Mouse (Mus musculus) hindbrain, embryonic 11.5 days (tissue): Measurements from ENCODE around the gene Ginm1. TPM values are rescaled to one million over a fixed set of nuclear protein-coding genes. Genes with fewer than 3 reads are reported as not detected.

Experiments
- ATAC-seq: fragments of 200-750 bp; cut with Nextera tagmentation; 2 replicates; pipeline ENCODE4 v1.8.0; 2017; ENCODE audit warnings: mild to moderate bottlenecking, moderate TSS enrichment, moderate library complexity; ENCODE audit not compliant: low FRiP score
- DNase-seq: peaks from one replicate; pipeline ENCODE4 v3.0.0-alpha.2; 2015; ENCODE audit warnings: low spot score
- H3K27ac ChIP-seq: fragments of 300-500 bp; sonication (generic); 2 replicates; pipeline ENCODE4 v1.5.1; 2014; ENCODE audit warnings: mild to moderate bottlenecking, low read depth, low read length
- H3K27me3 ChIP-seq: fragments of 300-500 bp; sonication (generic); 2 replicates; pipeline ENCODE4 v1.6.1; 2014; ENCODE audit warnings: mild to moderate bottlenecking, low read length, moderate library complexity, mixed read lengths; ENCODE audit not compliant: control insufficient read depth, insufficient read depth
- H3K36me3 ChIP-seq: fragments of 300-500 bp; sonication (generic); 2 replicates; pipeline ENCODE4 v1.6.1; 2014; ENCODE audit warnings: mild to moderate bottlenecking, low read length, moderate library complexity, mixed read lengths; ENCODE audit not compliant: control insufficient read depth, insufficient read depth
- H3K4me1 ChIP-seq: fragments of 300-500 bp; sonication (generic); replicated peaks from 2 replicates; pipeline ENCODE4 v1.6.1; 2014; ENCODE audit warnings: low read length, mixed read lengths; ENCODE audit not compliant: control insufficient read depth, insufficient read depth
- H3K4me2 ChIP-seq: fragments of 300-500 bp; sonication (generic); replicated peaks from 2 replicates; pipeline ENCODE4 v1.6.1; 2014; ENCODE audit warnings: mild to moderate bottlenecking, low read depth, low read length
- H3K4me3 ChIP-seq: fragments of 300-500 bp; sonication (generic); 2 replicates; pipeline ENCODE4 v1.5.1; 2014; ENCODE audit warnings: low read depth, low read length
- H3K9ac ChIP-seq: fragments of 300-500 bp; sonication (generic); 2 replicates; pipeline ENCODE4 v1.6.1; 2014; ENCODE audit warnings: low read depth, low read length
- H3K9me3 ChIP-seq: fragments of 300-500 bp; sonication (generic); 2 replicates; pipeline ENCODE4 v1.6.1; 2016; ENCODE audit warnings: low read length; ENCODE audit not compliant: control insufficient read depth
- WGBS: fragments of 180-500 bp; shearing (Covaris S2); extraction: QIAGEN DNeasy Blood & Tissue Kit; methylation state at CpG from one replicate; pipeline ENCODE4 v1.1.7; 2014; 5-methylcytosine and 5-hydroxymethylcytosine counted together
- polyA plus RNA-seq: library from polyadenylated mRNA; unstranded; fragments of >200 nt; fragmentation: Nextera tagmentation; extraction: Ambion mirVana; gene quantifications from 2 replicates; pipeline ENCODE4 v1.2.1, GENCODE M21; 2014

Gene Ginm1
- polyA plus RNA-seq, 1 experiment from 2014 or later = 57.1 TPM

- H3K4me2 ChIP-seq = no peak overlapping the region
- DNase-seq (no peak), ATAC-seq (no peak)
- 70% methylated on average over 2 of the region's 2 CpGs for WGBS
- no peaks in the 10 kb centered on the region for H3K36me3 ChIP-seq
- no peak overlapping the region for H3K4me3 ChIP-seq
- H3K9ac ChIP-seq = no peak overlapping the region
- no peaks in the 10 kb centered on the region for H3K9me3 ChIP-seq
- no peaks in the 10 kb centered on the region for H3K4me1 ChIP-seq
- no peaks in the 10 kb centered on the region for H3K27me3 ChIP-seq
- H3K27ac ChIP-seq = no peak overlapping the region
Measured at GRCm38 (mm10) chr10:7836902-7837301, 44.3 kb upstream of the Ginm1 start.

GRCm38 (mm10) chr10:7834671-7835225 is 42.1 kb upstream of the Ginm1 start:
- no peak overlapping the region for H3K27ac ChIP-seq
- no peaks in the 10 kb centered on the region for H3K36me3 ChIP-seq
- ATAC-seq (no peak), DNase-seq (no peak)
- no peaks in the 10 kb centered on the region for H3K9me3 ChIP-seq
- WGBS = 76% methylated on average over 10 of the region's 10 CpGs
- H3K4me2 ChIP-seq = no peak overlapping the region
- H3K4me1 ChIP-seq = no peaks in the 10 kb centered on the region
- H3K4me3 ChIP-seq = no peak overlapping the region
- no peaks in the 10 kb centered on the region for H3K27me3 ChIP-seq
- H3K9ac ChIP-seq = no peak overlapping the region

- no peaks in the 10 kb centered on the region for H3K27me3 ChIP-seq
- no peak overlapping the region for H3K27ac ChIP-seq
- no peak overlapping the region for H3K4me3 ChIP-seq
- no peaks in the 10 kb centered on the region for H3K4me1 ChIP-seq
- H3K36me3 ChIP-seq = no peaks in the 10 kb centered on the region
- H3K4me2 ChIP-seq = no peak overlapping the region
- no peak for DNase-seq
- no peak overlapping the region for H3K9ac ChIP-seq
- no peak for ATAC-seq
- no peaks in the 10 kb centered on the region for H3K9me3 ChIP-seq
- WGBS = 81% methylated on average over 9 of the region's 9 CpGs
Measured at GRCm38 (mm10) chr10:7833377-7834165, 40.9 kb upstream of the Ginm1 start.

GRCm38 (mm10) chr10:7832171-7832676 is 39.6 kb upstream of the Ginm1 start, which contains the start of gene Zc3h12d:
Gene Zc3h12d (plus strand): TSS chr10:7832470.
- no peak within 1 kb of the TSS for H3K27ac ChIP-seq
- 0 out of 2 replicates have a peak, but pooled peaks have one; percentile 33 for ATAC-seq
- peak; percentile 9 for DNase-seq
- no peaks in the 10 kb centered on the region for H3K9me3 ChIP-seq
- 0 out of 2 replicates have a peak within 1 kb of the TSS, but pooled peaks have one; percentile 5 for H3K9ac ChIP-seq
- 0 out of 2 replicates have a peak within 1 kb of the TSS, but pooled peaks have one; percentile 1 for H3K4me2 ChIP-seq
- no peaks in the 10 kb centered on the region for H3K36me3 ChIP-seq
- H3K4me1 ChIP-seq = no peaks in the 10 kb centered on the region
- no peaks in the 10 kb centered on the region for H3K27me3 ChIP-seq
- 7% methylated on average over 15 of the region's 15 CpGs for WGBS
- no peak within 1 kb of the TSS for H3K4me3 ChIP-seq

- Histone ChIP-seq H3K36me3 (no peaks in the 10 kb centered on the region), H3K27ac (no peak overlapping the region), H3K4me1 (no peaks in the 10 kb centered on the region), H3K4me3 (no peak overlapping the region), H3K4me2 (no peak overlapping the region), H3K9me3 (no peaks in the 10 kb centered on the region), H3K9ac (no peak overlapping the region), H3K27me3 (no peaks in the 10 kb centered on the region)
- WGBS = 95% methylated on average over 9 of the region's 9 CpGs
- DNase-seq (no peak), ATAC-seq (no peak)
Measured at GRCm38 (mm10) chr10:7826106-7826505, 33.5 kb upstream of the Ginm1 start.

GRCm38 (mm10) chr10:7825281-7825665 is 32.6 kb upstream of the Ginm1 start:
- no peak for DNase-seq
- H3K9ac ChIP-seq = no peak overlapping the region
- ATAC-seq = no peak
- no peak overlapping the region for H3K4me3 ChIP-seq
- H3K27me3 ChIP-seq = no peaks in the 10 kb centered on the region
- no peaks in the 10 kb centered on the region for H3K9me3 ChIP-seq
- H3K4me1 ChIP-seq = no peaks in the 10 kb centered on the region
- 91% methylated on average over 4 of the region's 4 CpGs for WGBS
- no peak overlapping the region for H3K4me2 ChIP-seq
- no peak overlapping the region for H3K27ac ChIP-seq
- no peaks in the 10 kb centered on the region for H3K36me3 ChIP-seq

GRCm38 (mm10) chr10:7824663-7825280 is 32.1 kb upstream of the Ginm1 start:
- H3K27ac ChIP-seq = no peak overlapping the region
- H3K9me3 ChIP-seq = no peaks in the 10 kb centered on the region
- no peak overlapping the region for H3K9ac ChIP-seq
- no peak overlapping the region for H3K4me2 ChIP-seq
- DNase-seq (no peak), ATAC-seq (no peak)
- H3K4me3 ChIP-seq = no peak overlapping the region
- H3K27me3 ChIP-seq = no peaks in the 10 kb centered on the region
- H3K4me1 ChIP-seq = no peaks in the 10 kb centered on the region
- H3K36me3 ChIP-seq = no peaks in the 10 kb centered on the region
- 90% methylated on average over 9 of the region's 9 CpGs for WGBS

- Histone ChIP-seq H3K4me2 (no peak overlapping the region), H3K9ac (no peak overlapping the region), H3K9me3 (no peaks in the 10 kb centered on the region), H3K36me3 (no peaks in the 10 kb centered on the region), H3K4me3 (no peak overlapping the region), H3K27ac (no peak overlapping the region), H3K27me3 (no peaks in the 10 kb centered on the region), H3K4me1 (no peaks in the 10 kb centered on the region)
- DNase-seq (no peak), ATAC-seq (no peak)
- WGBS = 96% methylated on average over 12 of the region's 12 CpGs
Measured at GRCm38 (mm10) chr10:7821981-7822380, 29.4 kb upstream of the Ginm1 start.
